Mouse (Mus musculus) ES-E14 (cell line): Measurements from ENCODE around the gene BC017158. TPM values are rescaled to one million over a fixed set of nuclear protein-coding genes. Genes with fewer than 3 reads are reported as not detected.

ENCODE experiments used
- DNase-seq: peaks from one replicate; pipeline ENCODE4 v3.0.0-alpha.2; 2013; ENCODE audit warnings: low read depth, low spot score
- H3K27ac ChIP-seq: 2 replicates; pipeline ENCODE4 v1.5.1; 2012; ENCODE audit warnings: low read depth, mild to moderate bottlenecking, low read length, moderate library complexity, mixed read lengths; ENCODE audit not compliant: poor library complexity, insufficient read depth, severe bottlenecking
- H3K36me3 ChIP-seq: 2 replicates; pipeline ENCODE4 v1.6.1; 2012; ENCODE audit warnings: mild to moderate bottlenecking, low read length, moderate library complexity, mixed read lengths; ENCODE audit not compliant: control insufficient read depth, poor library complexity, insufficient read depth, severe bottlenecking
- H3K4me1 ChIP-seq, 2 experiments: fragments of 150-350 bp in 1 of 2; sonication (generic) in 1 of 2; 2 replicates each; pipeline ENCODE4 v1.6.1; 2012; ENCODE audit warnings: low read length in 2 of 2, mild to moderate bottlenecking in 1 of 2, mixed read lengths in 1 of 2; ENCODE audit not compliant: control insufficient read depth in 2 of 2, insufficient read depth in 2 of 2, poor library complexity in 1 of 2
- H3K4me3 ChIP-seq, 2 experiments: fragments of 150-350 bp in 1 of 2; sonication (generic) in 1 of 2; 2 replicates each; pipeline ENCODE4 v1.5.1; 2012; ENCODE audit warnings: low read length in 2 of 2, low read depth in 1 of 2, mild to moderate bottlenecking in 1 of 2, mixed read lengths in 1 of 2; ENCODE audit not compliant: insufficient read depth in 1 of 2, poor library complexity in 1 of 2, severe bottlenecking in 1 of 2
- H3K9ac ChIP-seq: 2 replicates; pipeline ENCODE4 v1.6.1; 2012; ENCODE audit warnings: low read depth, mild to moderate bottlenecking, low read length, mixed read lengths; ENCODE audit not compliant: poor library complexity, insufficient read depth, severe bottlenecking
- H3K9me3 ChIP-seq: fragments of 150-350 bp; sonication (generic); 2 replicates; pipeline ENCODE4 v1.6.1; 2012; ENCODE audit warnings: low read depth, mild to moderate bottlenecking, low read length; ENCODE audit not compliant: control insufficient read depth, insufficient read depth
- CHD2 ChIP-seq: IDR thresholded peaks from 2 replicates; pipeline ENCODE4 v1.6.1; 2014; ENCODE audit warnings: mild to moderate bottlenecking, low read depth, low read length, inconsistent platforms
- HCFC1 ChIP-seq: IDR thresholded peaks from 2 replicates; pipeline ENCODE4 v1.6.1; 2012; ENCODE audit warnings: low read length, inconsistent platforms, borderline replicate concordance; ENCODE audit not compliant: insufficient read depth
- MAFK ChIP-seq: IDR thresholded peaks from 2 replicates; pipeline ENCODE4 v1.6.1; 2014; ENCODE audit warnings: mild to moderate bottlenecking, low read depth, low read length, inconsistent platforms; ENCODE audit not compliant: insufficient read depth
- ZC3H11A ChIP-seq: IDR thresholded peaks from 2 replicates; pipeline ENCODE4 v1.6.1; 2012; ENCODE audit warnings: low read depth, mild to moderate bottlenecking, inconsistent platforms, low read length, borderline replicate concordance
- ZNF384 ChIP-seq: IDR thresholded peaks from 2 replicates; pipeline ENCODE4 v1.6.1; 2012; ENCODE audit warnings: low read depth, low read length, inconsistent platforms
- in situ Hi-C, 2 experiments: fragments of 600-800 bp; cut with MboI; formaldehyde crosslinking; loops; one replicate each; pipeline ENCODE4 v1.15.1; 2025; ENCODE audit warnings: low sequenced_read_pairs in 2 of 2, inconsistent platforms in 1 of 2; ENCODE audit not compliant: unreplicated experiment in 2 of 2
- total RNA-seq: library from RNA; depleted of rRNA; stranded (reverse); fragments of 300-350 nt; gene quantifications from 2 replicates; pipeline ENCODE4 v1.2.3, GENCODE M21; 2012

Gene BC017158
- total RNA-seq, 1 experiment = 18.6 TPM

- H3K9ac ChIP-seq = no peak overlapping the region
- H3K9me3 ChIP-seq = no peaks in the 10 kb centered on the region
- H3K27ac ChIP-seq = no peak overlapping the region
- TF ChIP-seq ZC3H11A (no peak), ZNF384 (no peak), HCFC1 (no peak), MAFK (no peak), CHD2 (no peak)
- no peak overlapping the region for H3K4me3 ChIP-seq
- H3K36me3 ChIP-seq = peaks cover 6% of the 10 kb centered on the region
- no peak for DNase-seq
- in situ Hi-C loops = no loop called here
- H3K4me1 ChIP-seq = peaks cover 0 to 6% of the 10 kb centered on the region in 2 experiments; a peak in 2 of 4 replicates
These were observed 16.2 kb downstream of the BC017158 start for GRCm38 (mm10) chr7:128281765-128282164.

DNA sequence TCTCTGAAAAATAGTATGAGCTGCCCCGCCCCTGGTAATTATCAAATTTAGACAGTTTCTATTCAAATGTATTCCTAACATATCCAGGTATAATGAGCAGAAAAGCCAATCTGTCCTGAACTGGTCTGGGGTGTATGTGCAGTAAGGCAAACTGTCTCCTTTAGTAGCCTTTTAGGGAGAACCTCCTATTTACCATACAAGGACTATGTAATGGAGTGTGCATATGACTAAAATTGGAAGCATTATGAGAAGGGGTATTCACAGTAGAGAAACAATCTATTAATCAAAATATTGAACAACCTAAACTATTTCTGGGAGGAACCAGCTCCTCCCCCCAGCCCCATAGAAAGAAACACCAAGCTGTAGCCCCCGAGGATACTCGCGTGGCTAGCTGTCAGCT lies 18.2 kb downstream of the BC017158 start:
- H3K4me3 ChIP-seq = no peak overlapping the region
- H3K36me3 ChIP-seq = peaks cover 11% of the 10 kb centered on the region
- DNase-seq = no peak
- TF ChIP-seq HCFC1 = no peak
- no peak for TF ChIP-seq CHD2
- no peak for TF ChIP-seq MAFK
- TF ChIP-seq ZNF384 = no peak
- H3K9me3 ChIP-seq = no peaks in the 10 kb centered on the region
- in situ Hi-C loops = no loop called here
- no peak overlapping the region for H3K9ac ChIP-seq
- H3K27ac ChIP-seq = no peak overlapping the region
- H3K4me1 ChIP-seq = peaks cover 0 to 11% of the 10 kb centered on the region in 2 experiments; a peak in 2 of 4 replicates

DNA sequence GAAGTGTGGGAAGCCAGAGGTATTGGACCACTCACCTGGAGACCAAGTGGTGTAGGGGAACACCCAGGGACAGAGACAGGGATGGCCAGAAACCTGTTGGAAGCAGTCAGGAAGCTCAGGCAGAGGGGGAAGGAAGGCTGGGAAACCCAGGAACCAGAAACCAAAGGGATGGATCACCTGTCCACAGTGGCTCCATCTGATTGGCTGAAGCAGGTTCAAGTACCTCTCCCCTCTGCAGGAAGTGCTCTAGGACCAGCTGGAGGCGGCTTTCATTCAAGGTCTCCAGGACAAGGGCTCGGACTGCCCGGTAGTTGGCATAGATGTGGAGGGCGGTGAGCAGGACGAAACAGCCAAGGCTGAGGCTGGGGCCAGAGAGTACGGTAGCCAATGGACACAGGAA lies 21.9 kb downstream of the BC017158 start:
- TF ChIP-seq MAFK (no peak), HCFC1 (no peak), CHD2 (no peak), ZC3H11A (no peak), ZNF384 (no peak)
- no peak for DNase-seq
- H3K36me3 ChIP-seq = peaks cover 15% of the 10 kb centered on the region; the same call in 1 of the 2 replicates
- H3K27ac ChIP-seq = no peak overlapping the region
- H3K4me1 ChIP-seq = peaks cover 0 to 11% of the 10 kb centered on the region in 2 experiments; a peak in 2 of 4 replicates
- no peak overlapping the region for H3K4me3 ChIP-seq
- no peaks in the 10 kb centered on the region for H3K9me3 ChIP-seq
- in situ Hi-C loops = no loop called here
- no peak overlapping the region for H3K9ac ChIP-seq

DNA sequence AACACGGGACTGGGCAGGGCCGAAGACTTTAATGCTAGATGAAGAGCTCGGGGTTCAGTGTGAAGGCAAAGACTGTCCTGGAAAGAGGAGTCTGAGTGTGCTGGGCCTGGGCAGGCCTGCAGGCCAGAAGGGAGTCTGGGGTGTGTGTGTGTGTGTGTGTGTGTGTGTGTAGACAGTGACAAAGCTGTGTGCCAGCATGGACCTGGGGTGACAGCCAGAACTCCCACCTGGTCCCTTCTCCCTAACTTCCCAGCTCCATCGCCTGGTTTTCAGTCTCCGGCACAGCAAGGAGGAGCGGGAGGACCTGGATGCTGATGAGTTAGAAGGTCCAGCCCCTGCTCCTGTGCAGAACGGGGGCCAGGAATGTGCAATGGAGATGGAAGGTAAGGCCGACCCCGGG lies 26.5 kb downstream of the BC017158 start:
- Histone ChIP-seq H3K4me1 (peaks cover 0 to 19% of the 10 kb centered on the region in 2 experiments; a peak in 2 of 4 replicates), H3K36me3 (peaks cover 13% of the 10 kb centered on the region; the same call in 1 of the 2 replicates), H3K27ac (no peak overlapping the region), H3K9ac (no peak overlapping the region), H3K9me3 (no peaks in the 10 kb centered on the region), H3K4me3 (no peak overlapping the region)
- in situ Hi-C loops = no loop called here
- DNase-seq = no peak
- TF ChIP-seq ZNF384 = no peak
- TF ChIP-seq MAFK = no peak
- TF ChIP-seq HCFC1 = no peak
- no peak for TF ChIP-seq ZC3H11A
- no peak for TF ChIP-seq CHD2
